ENCODE assay signal across 24 mouse cellular contexts in the genomic region with DNA sequence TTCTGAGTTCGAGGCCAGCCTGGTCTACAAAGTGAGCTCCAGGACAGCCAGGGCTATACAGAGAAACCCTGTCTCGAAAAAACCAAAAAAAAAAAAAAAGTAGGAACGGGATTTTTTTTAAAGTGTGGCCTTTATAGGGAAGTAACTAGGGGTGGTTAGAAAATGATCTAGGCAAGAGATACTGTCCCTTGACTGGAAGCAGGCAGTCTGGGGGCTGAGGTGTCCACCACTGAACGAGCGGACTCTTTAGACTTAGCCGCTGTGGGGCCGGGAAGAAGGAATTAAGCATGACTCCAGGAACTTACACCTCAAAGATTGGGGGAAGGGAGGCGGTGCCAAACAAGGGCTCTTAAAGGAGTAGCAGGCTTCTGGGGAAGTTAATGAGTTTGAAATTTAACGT. TPM values are rescaled to one million over a fixed set of nuclear protein-coding genes. Genes with fewer than 3 reads are reported as not detected.
"Had no signal": no experiment of that assay in that cellular context is flagged by ENCODE, and none has a peak within 500 bp of the region (broad histone marks: within the 10 kb centered on the region; RNA-seq: fewer than 3 reads in every experiment).

No protein-coding gene starts in this region.

- H3K9me3 ChIP-seq: megakaryocyte, embryonic 14.5 days; midbrain, embryonic 13.5 days; midbrain, embryonic 15.5 days; neural tube, embryonic 12.5 days; stomach, embryonic 15.5 days had no signal

- H3K27me3 ChIP-seq: megakaryocyte, embryonic 14.5 days; midbrain, embryonic 13.5 days; midbrain, embryonic 15.5 days; neural tube, embryonic 12.5 days; stomach, embryonic 15.5 days had no signal

- ATAC-seq: midbrain, embryonic 13.5 days; midbrain, embryonic 15.5 days had no signal

- H3K4me2 ChIP-seq: lung, embryonic 14.5 days; midbrain, embryonic 11.5 days; midbrain, embryonic 13.5 days; midbrain, embryonic 15.5 days; neural tube, embryonic 12.5 days; stomach, embryonic 15.5 days had no signal

- DNase-seq: lung, adult 18-20 months; lung, embryonic 14.5 days; lung, postnatal 14 days; lung, postnatal 36 days; right cerebral cortex, postnatal 14 days; thymus, adult 18-20 months; thymus, postnatal 14 days; thymus, postnatal 36 days had no signal

- H3K9ac ChIP-seq: lung, embryonic 14.5 days; midbrain, embryonic 13.5 days; midbrain, embryonic 15.5 days; neural tube, embryonic 12.5 days; stomach, embryonic 15.5 days had no signal

- H3K4me3 ChIP-seq: megakaryocyte, embryonic 14.5 days; midbrain, embryonic 13.5 days; midbrain, embryonic 15.5 days; neural tube, embryonic 12.5 days; stomach, embryonic 15.5 days had no signal

- H3K27ac ChIP-seq: macrophage; midbrain, embryonic 13.5 days; midbrain, embryonic 15.5 days; neural tube, embryonic 12.5 days; stomach, embryonic 15.5 days; stomach, postnatal 0 days had no signal

- H3K4me1 ChIP-seq: midbrain, embryonic 13.5 days; midbrain, embryonic 15.5 days; neural tube, embryonic 12.5 days; stomach, embryonic 15.5 days had no signal

RNA-seq across cellular contexts. Expression of a gene that starts 10.2 kb away (rescaled TPM):
- total RNA-seq: megakaryocyte progenitor cell, adult 5-6 weeks; monocyte, adult 5-6 weeks had no signal
- polyA plus RNA-seq: macrophage had no signal

RNA-seq across cellular contexts. Expression of a gene that starts 17.3 kb away (rescaled TPM):
- total RNA-seq: megakaryocyte progenitor cell, adult 5-6 weeks; midbrain, postnatal 0 days; monocyte, adult 5-6 weeks; neutrophil, adult 5-6 weeks had no signal
- polyA plus RNA-seq: lung, embryonic 14.5 days; lung, embryonic 16.5 days; macrophage; midbrain, embryonic 11.5 days; midbrain, embryonic 13.5 days; midbrain, embryonic 15.5 days; midbrain, postnatal 0 days; neural tube, embryonic 12.5 days; neural tube, embryonic 14.5 days; testis, adult 2 months had no signal

RNA-seq across cellular contexts. Expression of a gene that starts 22.3 kb away (rescaled TPM):
- total RNA-seq: megakaryocyte progenitor cell, adult 5-6 weeks; midbrain, postnatal 0 days; monocyte, adult 5-6 weeks; neutrophil, adult 5-6 weeks had no signal
- polyA plus RNA-seq: lung, embryonic 14.5 days; lung, embryonic 16.5 days; macrophage; midbrain, embryonic 11.5 days; midbrain, postnatal 0 days; neural tube, embryonic 12.5 days; neural tube, embryonic 14.5 days had no signal

RNA-seq across cellular contexts. Expression of a gene that starts 50.3 kb away (rescaled TPM):
- total RNA-seq: megakaryocyte progenitor cell, adult 5-6 weeks; midbrain, postnatal 0 days; monocyte, adult 5-6 weeks; neutrophil, adult 5-6 weeks had no signal
- polyA plus RNA-seq: lung, embryonic 14.5 days; lung, embryonic 16.5 days; macrophage; midbrain, embryonic 13.5 days; midbrain, embryonic 15.5 days; midbrain, postnatal 0 days; neural tube, embryonic 12.5 days; neural tube, embryonic 14.5 days; testis, adult 2 months; urinary bladder, adult 2 months had no signal
